Mouse (Mus musculus) neural tube, embryonic 13.5 days (tissue): ENCODE data around the gene Sh3pxd2a. TPM values are rescaled to one million over a fixed set of nuclear protein-coding genes. Genes with fewer than 3 reads are reported as not detected.
A peak's percentile ranks its signal among the peaks of the same experiment; 100 is the strongest.

Experiments
- ATAC-seq: fragments of 200-750 bp; cut with Nextera tagmentation; 2 replicates; pipeline ENCODE4 v1.8.0; 2017; ENCODE audit warnings: low read depth, mild to moderate bottlenecking, moderate TSS enrichment, moderate library complexity
- H3K27ac ChIP-seq: fragments of 300-500 bp; sonication (generic); replicated peaks from 2 replicates; pipeline ENCODE4 v1.5.1; 2015; ENCODE audit warnings: moderate library complexity, mild to moderate bottlenecking, inconsistent platforms
- H3K27me3 ChIP-seq: fragments of 300-500 bp; sonication (generic); 2 replicates; pipeline ENCODE4 v1.6.1; 2015; ENCODE audit warnings: mild to moderate bottlenecking, inconsistent platforms
- H3K36me3 ChIP-seq: fragments of 300-500 bp; sonication (generic); 2 replicates; pipeline ENCODE4 v1.6.1; 2015; ENCODE audit warnings: mild to moderate bottlenecking, inconsistent platforms
- H3K4me1 ChIP-seq: fragments of 300-500 bp; sonication (generic); replicated peaks from 2 replicates; pipeline ENCODE4 v1.6.1; 2015; ENCODE audit warnings: inconsistent platforms
- H3K4me2 ChIP-seq: fragments of 300-500 bp; sonication (generic); 2 replicates; pipeline ENCODE4 v1.6.1; 2015; ENCODE audit warnings: inconsistent platforms, mild to moderate bottlenecking, moderate library complexity
- H3K4me3 ChIP-seq: fragments of 300-500 bp; sonication (generic); 2 replicates; pipeline ENCODE4 v1.5.1; 2015; ENCODE audit warnings: mild to moderate bottlenecking, inconsistent platforms
- H3K9ac ChIP-seq: fragments of 300-500 bp; sonication (generic); 2 replicates; pipeline ENCODE4 v1.6.1; 2015; ENCODE audit warnings: moderate library complexity, mild to moderate bottlenecking, inconsistent platforms
- H3K9me3 ChIP-seq: fragments of 300-500 bp; sonication (generic); 2 replicates; pipeline ENCODE4 v1.6.1; 2016; ENCODE audit warnings: inconsistent platforms
- WGBS: fragments of 180-500 bp; shearing (Covaris S2); methylation state at CpG from one replicate; pipeline ENCODE4 v1.1.7; 2015; 5-methylcytosine and 5-hydroxymethylcytosine counted together
- polyA plus RNA-seq: library from polyadenylated mRNA; unstranded; fragments of >200 nt; fragmentation: Nextera tagmentation; extraction: Ambion mirVana; gene quantifications from 2 replicates; pipeline ENCODE4 v1.2.1, GENCODE M21; 2015

The Sh3pxd2a gene
- polyA plus RNA-seq, 1 experiment from 2014 or later = 3.2 TPM

DNA sequence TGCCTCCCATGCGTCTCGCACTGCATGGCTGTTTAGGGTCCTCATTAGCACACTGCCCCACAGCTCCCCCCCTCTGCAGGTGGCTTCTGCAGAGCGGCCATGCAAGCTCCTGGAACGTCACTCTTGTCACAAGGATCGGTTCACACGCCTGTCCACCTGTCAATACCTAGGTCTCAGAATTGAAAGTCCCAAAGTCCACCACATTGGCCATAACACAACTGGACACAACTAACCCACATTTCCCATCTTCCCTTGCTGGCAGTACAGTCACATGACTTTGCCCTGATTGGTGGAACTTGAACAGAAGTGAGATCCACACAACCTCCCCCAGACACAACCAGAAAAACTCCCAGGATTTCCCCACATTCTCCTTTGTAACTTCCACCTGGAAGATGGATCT, 53.9 kb downstream of the Sh3pxd2a start:
- Histone ChIP-seq H3K9ac (no peak overlapping the region), H3K9me3 (no peaks in the 10 kb centered on the region), H3K36me3 (no peaks in the 10 kb centered on the region), H3K27ac (no peak overlapping the region), H3K4me3 (no peak overlapping the region), H3K4me1 (peaks cover 29% of the 10 kb centered on the region), H3K27me3 (no peaks in the 10 kb centered on the region), H3K4me2 (no peak overlapping the region)
- 89% methylated on average over 6 of the region's 6 CpGs for WGBS
- no peak for ATAC-seq

DNA sequence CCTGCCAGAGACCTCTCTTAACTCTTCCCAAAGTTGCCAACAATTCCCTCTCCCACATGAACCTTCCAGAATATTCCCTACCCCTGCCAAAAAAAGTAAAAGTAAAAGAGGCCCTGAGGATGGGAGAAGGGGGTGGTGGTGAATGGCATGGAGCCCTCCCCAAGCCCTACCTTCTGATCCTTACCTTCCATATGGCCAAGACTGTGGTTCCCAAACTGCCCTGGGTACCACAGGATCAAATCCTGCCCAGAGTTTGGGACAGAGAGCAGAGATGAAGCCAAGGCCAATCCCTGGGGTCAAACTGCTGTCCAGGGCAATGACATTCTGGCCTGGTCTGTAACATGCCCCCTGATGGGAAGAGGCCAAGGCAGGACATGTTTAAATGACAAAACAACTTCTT, 55.1 kb downstream of the Sh3pxd2a start:
- H3K4me1 ChIP-seq = peaks cover 18% of the 10 kb centered on the region
- H3K27ac ChIP-seq = 0 out of 2 replicates have a peak overlapping the region, but pooled peaks have one; percentile 18
- H3K4me2 ChIP-seq = no peak overlapping the region
- H3K4me3 ChIP-seq = no peak overlapping the region
- no peaks in the 10 kb centered on the region for H3K9me3 ChIP-seq
- no peak for ATAC-seq
- H3K36me3 ChIP-seq = no peaks in the 10 kb centered on the region
- no peak overlapping the region for H3K9ac ChIP-seq
- H3K27me3 ChIP-seq = no peaks in the 10 kb centered on the region

DNA sequence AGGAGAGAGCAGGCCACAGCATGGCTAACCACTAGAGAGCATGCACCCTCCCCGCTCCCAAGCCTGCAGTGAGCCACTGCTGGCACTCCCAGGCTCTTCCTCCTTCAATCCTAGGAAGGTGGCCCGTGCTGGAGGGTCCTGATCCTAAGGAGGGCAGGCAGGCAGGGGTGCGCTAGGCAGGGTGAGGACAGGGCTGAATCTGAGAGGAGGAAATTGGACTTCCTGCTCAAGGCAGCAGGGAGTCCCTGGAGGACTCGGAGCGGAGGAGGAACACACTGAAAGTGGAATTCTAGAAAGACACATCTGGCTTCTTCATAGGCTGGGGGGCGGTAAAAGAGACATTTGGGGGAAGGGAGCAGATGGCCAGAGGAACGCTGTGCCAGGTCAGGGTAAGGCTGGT, 55.5 kb downstream of the Sh3pxd2a start:
- H3K9ac ChIP-seq = no peak overlapping the region
- H3K27ac ChIP-seq = 0 out of 2 replicates have a peak overlapping the region, but pooled peaks have one; percentile 18
- no peaks in the 10 kb centered on the region for H3K36me3 ChIP-seq
- ATAC-seq = no peak
- H3K4me3 ChIP-seq = no peak overlapping the region
- H3K9me3 ChIP-seq = no peaks in the 10 kb centered on the region
- 66% methylated on average over 7 of the region's 7 CpGs for WGBS
- H3K4me1 ChIP-seq = peaks cover 13% of the 10 kb centered on the region
- H3K4me2 ChIP-seq = no peak overlapping the region
- H3K27me3 ChIP-seq = no peaks in the 10 kb centered on the region

DNA sequence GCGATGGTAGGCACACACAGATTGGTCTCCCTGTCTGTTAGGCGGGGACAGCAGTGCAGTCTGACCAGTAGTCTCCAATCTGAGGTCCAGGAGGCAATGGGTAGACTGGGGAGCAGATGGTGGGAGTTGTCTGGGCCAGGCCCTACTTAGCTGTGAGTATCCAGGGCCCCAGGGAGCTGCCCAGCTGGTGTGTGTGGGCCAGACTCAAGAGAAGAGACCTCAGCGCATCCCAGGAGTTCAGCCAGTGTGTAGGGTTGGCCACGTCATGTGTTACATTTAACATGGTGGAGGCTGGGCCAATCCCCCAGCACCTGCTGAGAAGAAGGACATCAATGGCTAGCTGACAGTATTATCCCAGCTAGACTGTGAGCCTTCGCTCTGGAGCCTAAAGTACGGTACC, 56.9 kb downstream of the Sh3pxd2a start:
- ATAC-seq = no peak
- H3K36me3 ChIP-seq = no peaks in the 10 kb centered on the region
- H3K9ac ChIP-seq = no peak overlapping the region
- H3K27me3 ChIP-seq = no peaks in the 10 kb centered on the region
- H3K4me2 ChIP-seq = no peak overlapping the region
- 83% methylated on average over 6 of the region's 6 CpGs for WGBS
- H3K4me3 ChIP-seq = no peak overlapping the region
- no peak overlapping the region for H3K27ac ChIP-seq
- H3K4me1 ChIP-seq = peaks cover 16% of the 10 kb centered on the region; the same call in 1 of the 2 replicates
- H3K9me3 ChIP-seq = no peaks in the 10 kb centered on the region

DNA sequence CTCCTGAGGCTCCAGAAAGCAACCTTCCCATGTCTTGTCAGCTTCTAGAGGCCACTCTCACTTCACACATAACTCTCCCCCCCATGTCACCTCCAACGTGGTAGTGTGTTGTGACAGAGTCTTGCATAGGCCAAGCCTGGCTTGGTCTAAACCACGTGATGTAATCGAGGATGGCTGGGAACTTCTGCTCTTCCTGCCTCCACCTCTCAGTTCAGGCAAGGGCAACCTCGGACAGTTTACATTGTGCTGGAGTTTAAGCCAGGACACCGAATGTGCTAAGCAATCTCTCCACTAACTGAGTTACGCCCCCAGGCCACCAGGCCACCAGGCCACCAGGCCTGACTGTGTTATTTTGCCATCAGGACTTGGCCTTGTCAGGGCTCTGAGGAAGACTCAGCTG, 57.7 kb downstream of the Sh3pxd2a start:
- H3K9me3 ChIP-seq = no peaks in the 10 kb centered on the region
- no peak for ATAC-seq
- no peak overlapping the region for H3K9ac ChIP-seq
- no peaks in the 10 kb centered on the region for H3K36me3 ChIP-seq
- no peak overlapping the region for H3K4me3 ChIP-seq
- H3K27ac ChIP-seq = no peak overlapping the region
- peaks cover 16% of the 10 kb centered on the region; the same call in 1 of the 2 replicates for H3K4me1 ChIP-seq
- H3K4me2 ChIP-seq = no peak overlapping the region
- no peaks in the 10 kb centered on the region for H3K27me3 ChIP-seq
- 85% methylated on average over 6 of the region's 6 CpGs for WGBS

DNA sequence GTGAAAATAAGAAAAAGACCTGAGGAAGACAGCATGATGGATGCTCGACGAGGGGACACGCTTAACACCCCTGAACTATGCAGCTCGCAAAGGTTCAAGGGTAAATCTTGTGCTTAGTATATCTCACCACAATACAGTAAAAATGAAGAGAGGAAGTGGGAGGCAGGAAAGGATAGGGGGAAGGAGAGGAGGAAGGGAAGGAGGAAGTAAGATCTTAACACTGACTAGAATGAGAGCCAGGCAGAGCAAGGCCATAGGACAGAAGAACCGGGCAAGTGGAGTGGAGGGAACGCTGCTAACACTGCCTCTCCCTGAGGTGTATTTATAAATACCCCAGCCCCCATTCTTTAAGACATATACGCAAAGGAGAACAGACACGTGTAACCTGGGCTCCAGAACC, 58.7 kb downstream of the Sh3pxd2a start:
- Histone ChIP-seq H3K4me3 (no peak overlapping the region), H3K27ac (no peak overlapping the region), H3K9me3 (no peaks in the 10 kb centered on the region), H3K4me2 (no peak overlapping the region), H3K9ac (no peak overlapping the region), H3K27me3 (no peaks in the 10 kb centered on the region), H3K4me1 (peaks cover 20% of the 10 kb centered on the region; the same call in 1 of the 2 replicates), H3K36me3 (no peaks in the 10 kb centered on the region)
- ATAC-seq = no peak
- WGBS = 92% methylated on average over 8 of the region's 8 CpGs

DNA sequence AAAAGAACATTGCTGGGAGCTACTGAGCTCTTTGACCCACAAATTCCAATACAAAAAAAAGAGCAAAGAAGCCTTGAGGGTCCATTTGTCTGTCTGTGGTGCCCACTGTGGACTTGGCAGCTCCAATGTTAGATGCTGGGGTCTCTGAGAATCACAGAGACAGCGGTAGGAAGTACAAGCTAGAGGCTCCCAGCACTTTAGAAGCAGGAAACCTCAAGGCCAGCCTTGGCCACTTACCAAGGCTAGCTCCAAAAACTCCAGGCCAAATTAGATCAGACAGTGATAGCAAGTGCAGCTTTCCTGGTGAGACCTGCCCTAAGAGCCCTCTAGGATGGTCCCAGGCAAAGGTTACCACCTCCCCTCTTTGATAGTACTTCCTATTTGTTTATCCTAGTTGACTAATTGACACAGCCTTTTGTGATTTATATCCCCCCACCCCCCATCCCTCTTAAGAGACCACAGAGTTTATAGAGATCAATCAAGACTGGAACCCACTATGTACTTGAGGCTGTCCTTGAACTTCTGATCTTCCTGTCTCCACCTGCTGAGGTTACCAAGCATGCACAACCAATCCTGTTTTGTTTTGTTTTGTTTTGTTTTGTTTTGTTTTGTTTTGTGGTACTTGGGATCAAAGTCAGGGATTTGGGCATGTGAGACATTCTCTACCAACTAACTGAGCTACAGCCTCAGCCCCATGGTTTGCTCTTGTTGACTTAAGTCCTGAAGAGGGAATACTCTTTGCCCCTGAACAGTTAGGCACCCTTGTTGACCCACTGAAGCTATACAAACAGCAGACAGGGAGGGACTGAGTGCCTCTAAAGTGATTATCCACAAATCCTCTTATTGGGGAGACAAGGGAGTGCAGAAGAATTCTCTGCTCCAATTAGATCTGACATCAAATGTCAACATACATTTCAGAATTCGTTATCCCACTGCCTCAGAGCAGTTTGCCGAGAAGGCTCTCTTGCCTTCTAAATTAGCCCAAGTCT, 60.5 kb downstream of the Sh3pxd2a start:
- Histone ChIP-seq H3K27me3 (no peaks in the 10 kb centered on the region), H3K9ac (no peak overlapping the region), H3K4me3 (no peak overlapping the region), H3K4me2 (no peak overlapping the region), H3K36me3 (no peaks in the 10 kb centered on the region), H3K4me1 (peaks cover 28% of the 10 kb centered on the region), H3K9me3 (no peaks in the 10 kb centered on the region), H3K27ac (no peak overlapping the region)
- ATAC-seq = no peak
- 75% methylated on average over 3 of the region's 3 CpGs for WGBS

DNA sequence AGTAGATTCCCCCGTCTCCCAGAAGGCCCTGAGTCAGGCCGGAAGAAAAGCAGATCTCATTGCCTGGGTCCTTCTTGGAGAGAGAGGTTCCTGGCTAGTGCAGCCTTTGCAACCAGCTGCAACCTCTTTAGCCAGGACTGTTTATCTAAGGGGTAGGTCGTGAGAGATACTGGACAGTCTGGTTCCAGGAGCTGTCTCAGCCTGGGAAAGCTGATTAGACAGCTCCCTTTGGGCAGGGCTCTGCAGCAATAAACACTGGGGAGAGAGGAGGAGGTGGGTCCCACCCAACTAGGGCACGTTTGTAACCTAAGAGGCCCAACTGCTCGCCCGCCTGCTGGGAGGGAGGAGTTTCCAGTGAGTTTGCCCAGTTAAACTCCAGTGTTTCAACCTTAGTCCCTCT, 61.2 kb downstream of the Sh3pxd2a start:
- Histone ChIP-seq H3K27ac (no peak overlapping the region), H3K4me2 (no peak overlapping the region), H3K36me3 (no peaks in the 10 kb centered on the region), H3K27me3 (no peaks in the 10 kb centered on the region), H3K4me1 (peaks cover 32% of the 10 kb centered on the region), H3K4me3 (no peak overlapping the region), H3K9ac (no peak overlapping the region), H3K9me3 (no peaks in the 10 kb centered on the region)
- WGBS = 27% methylated on average over 6 of the region's 6 CpGs
- no peak for ATAC-seq

DNA sequence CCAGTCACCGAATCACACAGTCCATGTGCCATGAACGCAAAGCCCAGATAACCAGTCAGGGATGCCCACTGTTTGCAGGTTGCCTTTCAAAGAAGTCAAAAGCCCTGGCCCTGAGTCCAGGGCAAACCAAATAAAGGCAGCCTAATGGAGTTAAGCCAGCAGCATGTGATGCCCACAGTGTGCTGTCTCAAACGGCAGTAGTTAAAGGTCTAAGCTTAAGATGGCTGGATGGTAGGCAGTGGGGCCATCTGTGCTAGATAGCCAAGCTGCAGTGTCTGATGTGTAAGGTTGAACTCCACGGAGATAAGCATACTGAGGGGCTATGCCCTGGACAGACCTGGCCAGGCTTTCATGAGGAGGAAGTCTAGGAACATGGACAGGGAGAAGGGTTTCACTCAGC, 61.7 kb downstream of the Sh3pxd2a start:
- H3K4me2 ChIP-seq = no peak overlapping the region
- ATAC-seq = no peak
- peaks cover 37% of the 10 kb centered on the region for H3K4me1 ChIP-seq
- 72% methylated on average over 4 of the region's 4 CpGs for WGBS
- no peaks in the 10 kb centered on the region for H3K9me3 ChIP-seq
- no peak overlapping the region for H3K27ac ChIP-seq
- H3K9ac ChIP-seq = no peak overlapping the region
- no peaks in the 10 kb centered on the region for H3K36me3 ChIP-seq
- no peak overlapping the region for H3K4me3 ChIP-seq
- H3K27me3 ChIP-seq = no peaks in the 10 kb centered on the region

DNA sequence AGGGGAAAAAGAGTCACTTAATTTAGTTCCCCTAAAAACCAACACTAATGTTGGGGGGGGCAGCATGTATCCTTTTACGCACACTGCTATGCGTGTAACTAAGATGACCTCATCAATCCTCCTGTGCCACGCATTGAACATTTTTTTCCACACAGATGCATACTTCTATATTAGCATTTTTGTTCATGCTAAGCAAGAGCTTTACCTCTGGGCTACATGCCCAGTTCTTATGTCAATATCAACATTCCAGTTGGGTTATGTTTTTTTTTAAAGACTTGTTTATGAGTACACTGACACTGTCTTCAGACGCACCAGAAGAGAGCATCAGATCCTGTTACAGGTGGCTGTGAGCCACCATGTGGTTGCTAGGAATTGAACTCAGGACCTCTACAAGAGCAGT, 64.5 kb downstream of the Sh3pxd2a start:
- Histone ChIP-seq H3K36me3 (no peaks in the 10 kb centered on the region), H3K27ac (no peak overlapping the region), H3K9ac (no peak overlapping the region), H3K4me2 (no peak overlapping the region), H3K9me3 (no peaks in the 10 kb centered on the region), H3K4me1 (peaks cover 40% of the 10 kb centered on the region), H3K4me3 (no peak overlapping the region), H3K27me3 (no peaks in the 10 kb centered on the region)
- ATAC-seq = no peak
- whole genome bisulfite sequencing = 83% methylated on average over 4 of the region's 4 CpGs

DNA sequence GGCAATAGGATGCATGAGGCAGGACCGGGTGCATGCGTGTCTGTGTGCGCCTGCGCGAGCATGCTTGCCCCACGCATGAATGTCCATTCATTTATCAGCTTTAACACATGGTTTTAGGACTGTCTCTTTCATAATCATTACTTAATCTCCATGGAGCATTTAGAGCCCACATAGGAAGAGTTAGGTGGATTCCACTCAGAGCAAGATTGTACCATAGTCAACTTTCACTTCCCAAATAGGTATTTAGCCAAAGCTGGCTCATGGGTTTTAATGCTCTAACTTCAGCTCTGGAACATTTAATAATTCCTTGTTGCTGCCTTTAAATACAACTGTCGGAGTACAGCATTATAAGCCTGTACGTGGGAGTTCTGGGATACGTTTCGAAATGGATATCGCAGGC, 65.2 kb downstream of the Sh3pxd2a start:
- no peak overlapping the region for H3K4me2 ChIP-seq
- no peak for ATAC-seq
- no peaks in the 10 kb centered on the region for H3K27me3 ChIP-seq
- peaks cover 40% of the 10 kb centered on the region for H3K4me1 ChIP-seq
- 91% methylated on average over 11 of the region's 11 CpGs for WGBS
- H3K9ac ChIP-seq = no peak overlapping the region
- peak overlapping the region; percentile 54 for H3K27ac ChIP-seq
- H3K9me3 ChIP-seq = no peaks in the 10 kb centered on the region
- H3K36me3 ChIP-seq = no peaks in the 10 kb centered on the region
- H3K4me3 ChIP-seq = no peak overlapping the region

DNA sequence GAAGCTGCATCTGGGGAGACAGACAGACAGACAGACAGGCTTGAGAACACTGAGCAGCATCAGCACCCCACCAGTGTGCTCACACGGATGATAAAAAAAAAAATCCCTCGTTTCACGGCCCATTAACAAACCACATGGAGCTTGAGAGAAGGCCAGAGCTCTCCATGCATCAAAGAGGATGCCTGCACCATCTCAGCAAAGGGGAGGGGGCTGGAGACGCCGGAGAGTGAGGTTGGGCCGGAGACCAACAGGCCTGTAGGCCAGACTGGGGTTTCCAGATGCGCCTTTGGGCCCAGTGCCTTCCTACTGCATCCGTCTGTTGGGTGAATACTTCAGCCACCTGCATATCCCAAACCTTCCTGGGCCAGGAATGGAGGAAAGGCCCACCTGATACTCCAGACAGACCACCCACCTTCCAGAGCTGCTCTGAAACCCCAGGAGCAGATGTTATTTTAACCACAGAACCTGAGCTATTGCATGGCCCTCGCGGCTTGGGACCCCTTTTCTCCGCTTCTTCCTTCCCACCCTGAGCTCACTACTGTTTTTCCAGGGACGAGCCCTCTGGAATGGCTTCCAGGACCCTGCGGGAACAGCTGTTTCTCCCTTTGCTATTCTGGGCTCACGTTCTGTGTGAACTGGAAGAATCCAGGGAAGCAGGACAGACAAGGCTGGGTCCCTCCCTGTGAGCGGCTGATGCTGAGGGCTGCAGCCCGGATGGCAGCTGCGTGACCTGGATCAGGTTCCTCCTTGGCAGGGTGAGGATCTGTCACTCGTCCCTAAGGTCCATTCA, 66.1 kb downstream of the Sh3pxd2a start:
- Histone ChIP-seq H3K4me3 (no peak overlapping the region), H3K9me3 (no peaks in the 10 kb centered on the region), H3K4me1 (peaks cover 35% of the 10 kb centered on the region), H3K36me3 (no peaks in the 10 kb centered on the region), H3K27me3 (no peaks in the 10 kb centered on the region), H3K27ac (peak overlapping the region; percentile 54), H3K9ac (no peak overlapping the region; the same call in 1 of the 2 replicates), H3K4me2 (no peak overlapping the region)
- 52% methylated on average over 18 of the region's 18 CpGs for WGBS
- ATAC-seq = peak; percentile 72; the same call in 1 of the 2 replicates
